Mouse (Mus musculus) layer of hippocampus, adult 6 months (tissue): ENCODE measurements around the gene Podxl2. TPM values are rescaled to one million over a fixed set of nuclear protein-coding genes. Genes with fewer than 3 reads are reported as not detected.

Source experiments
- long read RNA-seq, 2 experiments: library from polyadenylated mRNA; unstranded; transcript quantifications; one replicate each; pipeline ENCODE4 v2.0.0; 2019 to 2020
- polyA plus RNA-seq: library from polyadenylated mRNA; unstranded; fragments of <200 nt; fragmentation: Nextera tagmentation; gene quantifications from 2 replicates; pipeline ENCODE4 v1.2.3, GENCODE M21; 2021

The Podxl2 gene
- polyA plus RNA-seq, result 64.1 and 85.2 TPM in 2 replicates
- long read RNA-seq, experiment 1, transcript Podxl2-207 (2 exons, 633 nt), result minor isoform, 6 of 144 reads
- long read RNA-seq, experiment 1, transcript Podxl2-210 (8 exons, 2,065 nt), result major isoform, 95 of 144 reads
- long read RNA-seq, experiment 1, partial matches to known transcripts, result 20 of 144 reads
- long read RNA-seq, experiment 1, other reads (novel, unspliced or antisense), result 18 of 144 reads
- long read RNA-seq, experiment 2, transcript Podxl2-210 (8 exons, 2,065 nt), result major isoform, 1,229 of 1,363 reads
- long read RNA-seq, experiment 2, partial matches to known transcripts, result 26 of 1,363 reads
- long read RNA-seq, experiment 2, other reads (novel, unspliced or antisense), result 105 of 1,363 reads

GRCm38 (mm10) chr6:88874868-88875508, at the start of gene Podxl2:
TSS of gene Podxl2 (minus strand) at chr6:88875044.

GRCm38 (mm10) chr6:88901947-88902820, 27.3 kb upstream of the Podxl2 start, which contains the start of gene Tpra1:
TSS of gene Tpra1 (plus strand) at chr6:88902251.

GRCm38 (mm10) chr6:88898534-88899048, 23.7 kb upstream of the Podxl2 start, which contains the start of gene Mcm2:
TSS of gene Mcm2 (minus strand) at chr6:88898780.

GRCm38 (mm10) chr6:88841781-88842689, 32.8 kb downstream of the Podxl2 start, which contains the start of gene Abtb1:
TSS of gene Abtb1 (minus strand) at chr6:88841984.

Other genes with a start within 250 kb of the Podxl2 start
- 0.46 and 0.60 TPM in 2 replicates for gene Kbtbd12, start 237.1 kb downstream of the Podxl2 start, polyA plus RNA-seq
- gene Mgll, start 150.6 kb downstream of the Podxl2 start, polyA plus RNA-seq, result 235 and 284 TPM in 2 replicates
- gene Abtb1, start 33.1 kb downstream of the Podxl2 start, polyA plus RNA-seq, result 27.8 and 28.3 TPM in 2 replicates
- 3.4 and 4.5 TPM in 2 replicates for gene Mcm2, start 23.7 kb upstream of the Podxl2 start, polyA plus RNA-seq
- gene Tpra1, start 27.2 kb upstream of the Podxl2 start, polyA plus RNA-seq, result 38.0 and 38.6 TPM in 2 replicates